Mouse (Mus musculus): ENCODE data around the gene Ppt2. TPM values are rescaled to one million over a fixed set of nuclear protein-coding genes. Genes with fewer than 3 reads are reported as not detected.
A peak's percentile ranks its signal among the peaks of the same experiment; 100 is the strongest.

Ppt2 gene
- total and polyA plus RNA-seq, 2 experiments: 22.5 to 38.5 TPM

GRCm38 (mm10) chr17:34587423-34587811 is 40.9 kb downstream of the Ppt2 start:
- Histone ChIP-seq H3K27me3 (ENCODE audit: control insufficient read depth, insufficient read depth, low read length) (no peaks in the 10 kb centered on the region), H3K9ac (ENCODE audit: low read depth, low read length) (peak overlapping the region; percentile 96)
- DNase-seq (ENCODE audit: extremely low read depth, low read depth, low spot score): peak; percentile 69

GRCm38 (mm10) chr17:34586796-34587422 is 41.4 kb downstream of the Ppt2 start:
- TF ChIP-seq CTCF (IDR thresholded peaks at IDR 0.05; ENCODE audit: low read depth, low read length): no peak
- no peaks in the 10 kb centered on the region for H3K36me3 ChIP-seq (ENCODE audit: control insufficient read depth, insufficient read depth, low read length)
- WGBS: under 1% methylated on average over 38 of the region's 38 CpGs
- DNase-seq (ENCODE audit: extremely low read depth, low read depth, low spot score): peak; percentile 57
- H3K79me2 ChIP-seq (ENCODE audit: control insufficient read depth, insufficient read depth, low read length): no peaks in the 10 kb centered on the region
- H3K4me3 ChIP-seq (ENCODE audit: insufficient read depth, low read depth, low read length): peak overlapping the region; percentile 83
- no peaks in the 10 kb centered on the region for H3K27me3 ChIP-seq (ENCODE audit: control insufficient read depth, insufficient read depth, low read length)
- peak overlapping the region; percentile 94 for H3K27ac ChIP-seq (replicated peaks; ENCODE audit: insufficient read depth, low read depth, low read length)
- H3K4me1 ChIP-seq (ENCODE audit: control insufficient read depth, insufficient read depth, low read length): peaks cover 10% of the 10 kb centered on the region
- peak overlapping the region; percentile 96 for H3K9ac ChIP-seq (ENCODE audit: low read depth, low read length)

More at GRCm38 (mm10) chr17:34587423-34587811, 40.9 kb downstream of the Ppt2 start:
- peak overlapping the region; percentile 94 for H3K27ac ChIP-seq (replicated peaks; ENCODE audit: insufficient read depth, low read depth, low read length)
- no peaks in the 10 kb centered on the region for H3K36me3 ChIP-seq (ENCODE audit: control insufficient read depth, insufficient read depth, low read length)
- H3K4me3 ChIP-seq (ENCODE audit: insufficient read depth, low read depth, low read length): peak overlapping the region; percentile 83
- peaks cover 10% of the 10 kb centered on the region for H3K4me1 ChIP-seq (ENCODE audit: control insufficient read depth, insufficient read depth, low read length)
- under 1% methylated on average over 48 of the region's 50 CpGs for WGBS
- TF ChIP-seq CTCF (IDR thresholded peaks at IDR 0.05; ENCODE audit: low read depth, low read length): no peak
- peak; percentile 96 for TF ChIP-seq POLR2A (IDR thresholded peaks at IDR 0.05; ENCODE audit: extremely low read depth, insufficient read depth, low read length)
- no peaks in the 10 kb centered on the region for H3K79me2 ChIP-seq (ENCODE audit: control insufficient read depth, insufficient read depth, low read length)

GRCm38 (mm10) chr17:34585877-34586771 is 42.2 kb downstream of the Ppt2 start:
- no peak overlapping the region for H3K9ac ChIP-seq (ENCODE audit: low read depth, low read length)
- 46% methylated on average over 32 of the region's 32 CpGs for WGBS

GRCm38 (mm10) chr17:34585121-34585520 is 43.2 kb downstream of the Ppt2 start:
- H3K27ac ChIP-seq (replicated peaks; ENCODE audit: insufficient read depth, low read depth, low read length): no peak overlapping the region
- H3K4me1 ChIP-seq (ENCODE audit: control insufficient read depth, insufficient read depth, low read length): peaks cover 8% of the 10 kb centered on the region
- WGBS: 71% methylated on average over 8 of the region's 8 CpGs
- no peak overlapping the region for H3K9ac ChIP-seq (ENCODE audit: low read depth, low read length)
- no peaks in the 10 kb centered on the region for H3K27me3 ChIP-seq (ENCODE audit: control insufficient read depth, insufficient read depth, low read length)
- H3K4me3 ChIP-seq (ENCODE audit: insufficient read depth, low read depth, low read length): no peak overlapping the region
- TF ChIP-seq POLR2A (IDR thresholded peaks at IDR 0.05; ENCODE audit: extremely low read depth, insufficient read depth, low read length) (no peak), CTCF (IDR thresholded peaks at IDR 0.05; ENCODE audit: low read depth, low read length) (no peak)
- no peaks in the 10 kb centered on the region for H3K36me3 ChIP-seq (ENCODE audit: control insufficient read depth, insufficient read depth, low read length)
- H3K79me2 ChIP-seq (ENCODE audit: control insufficient read depth, insufficient read depth, low read length): no peaks in the 10 kb centered on the region
- DNase-seq (ENCODE audit: extremely low read depth, low read depth, low spot score): no peak

More at GRCm38 (mm10) chr17:34585877-34586771, 42.2 kb downstream of the Ppt2 start:
- TF ChIP-seq CTCF (IDR thresholded peaks at IDR 0.05; ENCODE audit: low read depth, low read length): no peak
- no peak for TF ChIP-seq POLR2A (IDR thresholded peaks at IDR 0.05; ENCODE audit: extremely low read depth, insufficient read depth, low read length)
- H3K36me3 ChIP-seq (ENCODE audit: control insufficient read depth, insufficient read depth, low read length): no peaks in the 10 kb centered on the region
- no peaks in the 10 kb centered on the region for H3K27me3 ChIP-seq (ENCODE audit: control insufficient read depth, insufficient read depth, low read length)
- no peak overlapping the region for H3K27ac ChIP-seq (replicated peaks; ENCODE audit: insufficient read depth, low read depth, low read length)
- peak overlapping the region; percentile 83; the same call in 1 of the 2 replicates for H3K4me3 ChIP-seq (ENCODE audit: insufficient read depth, low read depth, low read length)
- no peaks in the 10 kb centered on the region for H3K79me2 ChIP-seq (ENCODE audit: control insufficient read depth, insufficient read depth, low read length)
- H3K4me1 ChIP-seq (ENCODE audit: control insufficient read depth, insufficient read depth, low read length): peaks cover 10% of the 10 kb centered on the region
- no peak for DNase-seq (ENCODE audit: extremely low read depth, low read depth, low spot score)

GRCm38 (mm10) chr17:34583819-34584218 is 44.5 kb downstream of the Ppt2 start:
- WGBS: 92% methylated on average over 8 of the region's 8 CpGs
- H3K9ac ChIP-seq (ENCODE audit: low read depth, low read length): no peak overlapping the region
- H3K27me3 ChIP-seq (ENCODE audit: control insufficient read depth, insufficient read depth, low read length): no peaks in the 10 kb centered on the region
- DNase-seq (ENCODE audit: extremely low read depth, low read depth, low spot score): no peak
- TF ChIP-seq CTCF (IDR thresholded peaks at IDR 0.05; ENCODE audit: low read depth, low read length) (no peak), POLR2A (IDR thresholded peaks at IDR 0.05; ENCODE audit: extremely low read depth, insufficient read depth, low read length) (no peak)
- H3K79me2 ChIP-seq (ENCODE audit: control insufficient read depth, insufficient read depth, low read length): no peaks in the 10 kb centered on the region
- H3K36me3 ChIP-seq (ENCODE audit: control insufficient read depth, insufficient read depth, low read length): no peaks in the 10 kb centered on the region
- peaks cover 8% of the 10 kb centered on the region for H3K4me1 ChIP-seq (ENCODE audit: control insufficient read depth, insufficient read depth, low read length)
- no peak overlapping the region for H3K4me3 ChIP-seq (ENCODE audit: insufficient read depth, low read depth, low read length)
- H3K27ac ChIP-seq (replicated peaks; ENCODE audit: insufficient read depth, low read depth, low read length): no peak overlapping the region

Measured in liver, adult 2 months (tissue).